Mouse (Mus musculus) cerebellum, adult 2 months (tissue): ENCODE data around the gene Trappc3l. TPM values are rescaled to one million over a fixed set of nuclear protein-coding genes. Genes with fewer than 3 reads are reported as not detected.
A peak's percentile ranks its signal among the peaks of the same experiment; 100 is the strongest.
"Not testable (repeated sequence)": the region's sequence is repeated elsewhere in the genome, so short reads cannot be mapped to it uniquely, and the experiment has no call there.

ENCODE experiments used
- DNase-seq, 2 experiments: peaks; one replicate each; pipeline ENCODE4 v3.0.0; 2021
- H3K27ac ChIP-seq: fragments of 200-500 bp; 2 replicates; pipeline ENCODE4 v1.5.1; 2012; ENCODE audit warnings: low read length, control low read depth, inconsistent platforms; ENCODE audit not compliant: insufficient read depth
- H3K27me3 ChIP-seq: fragments of 200-500 bp; 2 replicates; pipeline ENCODE4 v1.6.1; 2012; ENCODE audit warnings: inconsistent platforms, mild to moderate bottlenecking, low read length, moderate library complexity; ENCODE audit not compliant: control insufficient read depth, insufficient read depth
- H3K4me1 ChIP-seq: fragments of 200-500 bp; 2 replicates; pipeline ENCODE4 v1.6.1; 2011; ENCODE audit warnings: low read length; ENCODE audit not compliant: control insufficient read depth, insufficient read depth
- H3K4me3 ChIP-seq: fragments of 200-500 bp; replicated peaks from 2 replicates; pipeline ENCODE3; 2011; ENCODE audit warnings: mild to moderate bottlenecking, low read depth, low read length, control low read depth; ENCODE audit not compliant: insufficient read depth
- CTCF ChIP-seq: fragments of 200-500 bp; IDR thresholded peaks from 2 replicates; pipeline ENCODE4 v1.5.1; 2011; ENCODE audit warnings: low read depth, mild to moderate bottlenecking, control low read depth, low read length, moderate library complexity, borderline replicate concordance; ENCODE audit not compliant: insufficient read depth
- POLR2A ChIP-seq: fragments of 200-500 bp; IDR thresholded peaks from 2 replicates; pipeline ENCODE4 v1.6.1; 2011; ENCODE audit warnings: low read length, control low read depth, borderline replicate concordance; ENCODE audit not compliant: insufficient read depth
- WGBS: fragments of 180-500 bp; shearing (Covaris S2); methylation state at CpG from one replicate; pipeline ENCODE4 v1.1.7; 2018; 5-methylcytosine and 5-hydroxymethylcytosine counted together
- polyA plus RNA-seq: library from polyadenylated mRNA; depleted of rRNA; stranded (reverse); fragments of >200 nt; gene quantifications from 2 replicates; pipeline ENCODE4 v1.2.3, GENCODE M21; 2012; rRNA removed

The Trappc3l gene
- not detected in 2 replicates for polyA plus RNA-seq

- Histone ChIP-seq H3K4me3 (no peak within 1 kb of the TSS), H3K27me3 (no peaks in the 10 kb centered on the region), H3K4me1 (no peaks in the 10 kb centered on the region; the same call in 1 of the 2 replicates), H3K27ac (no peak within 1 kb of the TSS)
- no peak for DNase-seq
- TF ChIP-seq CTCF = no peak
- no peak for TF ChIP-seq POLR2A
- WGBS = 50% methylated on average over 3 of the region's 3 CpGs
Measured at GRCm38 (mm10) chr10:34037401-34037800, at the start of gene Trappc3l. Trappc3l (plus strand) TSS chr10:34037597.

GRCm38 (mm10) chr10:33996686-33997085 lies 40.7 kb upstream of the Trappc3l start:
- WGBS = 91% methylated on average over 6 of the region's 8 CpGs
- H3K27me3 ChIP-seq, DNase-seq, H3K4me3 ChIP-seq, H3K27ac ChIP-seq, H3K4me1 ChIP-seq: not testable (repeated sequence)

GRCm38 (mm10) chr10:33998397-33998796 lies 39.0 kb upstream of the Trappc3l start:
- Histone ChIP-seq H3K4me1 (no peaks in the 10 kb centered on the region), H3K4me3 (no peak overlapping the region), H3K27ac (no peak overlapping the region), H3K27me3 (no peaks in the 10 kb centered on the region)
- TF ChIP-seq POLR2A (no peak), CTCF (no peak)
- no peak for DNase-seq

GRCm38 (mm10) chr10:34012581-34012980 lies 24.8 kb upstream of the Trappc3l start:
- H3K4me1 ChIP-seq = peaks cover 3% of the 10 kb centered on the region; the same call in 1 of the 2 replicates
- H3K27ac ChIP-seq = no peak overlapping the region
- DNase-seq = no peak
- H3K27me3 ChIP-seq = no peaks in the 10 kb centered on the region
- no peak overlapping the region for H3K4me3 ChIP-seq
- TF ChIP-seq POLR2A (no peak), CTCF (no peak)
- WGBS = 97% methylated on average over 4 of the region's 4 CpGs

GRCm38 (mm10) chr10:34013241-34013640 lies 24.2 kb upstream of the Trappc3l start:
- Histone ChIP-seq H3K4me1 (peaks cover 3% of the 10 kb centered on the region; the same call in 1 of the 2 replicates), H3K27me3 (no peaks in the 10 kb centered on the region), H3K4me3 (no peak overlapping the region), H3K27ac (no peak overlapping the region)
- no peak for TF ChIP-seq POLR2A
- TF ChIP-seq CTCF = no peak
- no peak for DNase-seq
- WGBS = 81% methylated on average over 2 of the region's 2 CpGs

- WGBS = under 1% methylated on average over 21 of the region's 21 CpGs
- no peaks in the 10 kb centered on the region for H3K27me3 ChIP-seq
- H3K27ac ChIP-seq = peak overlapping the region; percentile 78
- no peak for DNase-seq
- TF ChIP-seq POLR2A (no peak), CTCF (no peak)
- peak overlapping the region; percentile 85 for H3K4me3 ChIP-seq
- H3K4me1 ChIP-seq = peaks cover 3% of the 10 kb centered on the region; the same call in 1 of the 2 replicates
Measured at GRCm38 (mm10) chr10:34018746-34019301, 18.6 kb upstream of the Trappc3l start.

GRCm38 (mm10) chr10:34019302-34020075 lies 17.9 kb upstream of the Trappc3l start, which contains the start of gene Rwdd1:
Rwdd1 (minus strand) TSS chr10:34019624.
- no peak for TF ChIP-seq CTCF
- peak; percentile 66 for TF ChIP-seq POLR2A
- Histone ChIP-seq H3K27me3 (no peaks in the 10 kb centered on the region), H3K27ac (peak within 1 kb of the TSS; percentile 78), H3K4me3 (peak within 1 kb of the TSS; percentile 85), H3K4me1 (peaks cover 3% of the 10 kb centered on the region; the same call in 1 of the 2 replicates)
- peak; percentile 98 to 99 for DNase-seq
- WGBS = under 1% methylated on average over 82 of the region's 82 CpGs

- no peak for DNase-seq
- 78% methylated on average over 5 of the region's 5 CpGs for WGBS
- Histone ChIP-seq H3K27me3 (no peaks in the 10 kb centered on the region), H3K27ac (no peak overlapping the region), H3K4me1 (no peaks in the 10 kb centered on the region; the same call in 1 of the 2 replicates), H3K4me3 (no peak overlapping the region)
- TF ChIP-seq POLR2A (no peak), CTCF (no peak)
Measured at GRCm38 (mm10) chr10:34030322-34030721, 7.1 kb upstream of the Trappc3l start.
